Mouse (Mus musculus) mouse embryonic stem cell (cell line): ENCODE data around the gene Fbxo48.

ENCODE experiments used
- in situ Hi-C, 2 experiments: fragments of 300-500 bp; cut with MboI; formaldehyde crosslinking; loops; 1 replicate in 1 of 2; 3 replicates in 1 of 2; pipeline ENCODE4 v1.14.3; 2019 to 2020; ENCODE audit warnings: low sequenced_read_pairs in 2 of 2, low pct_unique_long_range_greater_than_20kb in 1 of 2, mixed read lengths in 1 of 2; ENCODE audit not compliant: unreplicated experiment in 1 of 2

Gene Fbxo48

GRCm38 (mm10) chr11:16957030-16957429, 5.9 kb downstream of the Fbxo48 start:
- in situ Hi-C loops, result no loop called here

DNA sequence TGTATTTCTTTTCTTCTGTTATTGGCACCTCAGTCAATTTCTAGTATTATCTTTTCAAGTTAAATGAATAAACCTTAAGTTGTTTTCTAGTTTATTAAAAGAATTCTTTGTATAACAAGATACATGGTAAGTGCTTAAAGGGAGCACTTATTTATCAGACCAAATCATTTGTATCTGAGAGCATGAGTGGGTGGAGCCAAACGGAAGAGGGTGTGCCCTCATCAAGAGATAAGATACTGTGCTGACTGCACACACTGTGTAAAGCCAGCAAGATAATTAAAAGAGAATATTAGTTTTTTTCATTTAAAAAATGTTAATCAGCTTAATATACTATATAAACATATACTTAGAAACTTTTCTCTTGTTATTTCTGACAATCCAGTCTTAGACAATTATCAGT, 7.3 kb downstream of the Fbxo48 start:
- in situ Hi-C loops, result no loop called here

- in situ Hi-C loops, result no loop called here
Observed at GRCm38 (mm10) chr11:16967806-16968205, 16.6 kb downstream of the Fbxo48 start.

DNA sequence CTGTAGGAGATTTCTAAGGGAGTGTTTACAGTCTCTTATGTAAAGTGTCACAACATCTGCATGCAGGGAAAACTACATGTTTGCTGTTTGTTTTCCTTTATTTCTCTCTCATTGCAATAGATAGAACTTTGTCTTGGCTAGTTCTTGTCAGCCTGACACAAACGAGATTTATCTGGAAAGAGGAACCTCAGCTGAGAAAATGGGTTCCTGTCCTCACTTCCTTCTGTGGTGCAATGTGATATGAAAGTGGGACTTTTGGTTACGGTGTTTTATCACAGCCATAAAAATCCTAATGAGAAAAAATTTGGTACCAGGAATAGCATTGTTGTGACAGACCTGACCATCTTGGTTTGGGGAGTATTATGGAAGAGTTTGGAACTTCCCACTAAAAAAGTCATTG, 18.5 kb downstream of the Fbxo48 start:
- in situ Hi-C loops, result no loop called here

DNA sequence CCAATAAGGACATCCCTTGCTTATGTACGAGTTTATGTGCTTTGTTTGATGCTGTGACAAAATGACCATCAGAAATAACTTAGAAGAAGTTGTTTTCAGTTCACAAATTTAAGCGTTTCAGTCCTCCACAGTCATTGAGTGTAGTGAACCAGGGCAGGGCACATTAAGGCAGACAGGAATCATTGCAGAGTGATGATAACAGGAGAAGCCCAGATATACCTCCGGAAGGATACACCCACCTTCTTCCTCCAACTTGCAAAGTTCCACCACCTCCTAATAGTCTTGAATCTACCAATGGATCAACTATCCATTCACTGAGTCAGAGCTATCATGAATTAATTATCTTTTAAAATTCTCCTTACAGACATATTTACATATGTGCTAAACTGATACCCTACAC, 20.9 kb downstream of the Fbxo48 start:
- in situ Hi-C loops, result no loop called here

- in situ Hi-C loops, result no loop called here
Observed at GRCm38 (mm10) chr11:16973086-16973485, 21.9 kb downstream of the Fbxo48 start.

DNA sequence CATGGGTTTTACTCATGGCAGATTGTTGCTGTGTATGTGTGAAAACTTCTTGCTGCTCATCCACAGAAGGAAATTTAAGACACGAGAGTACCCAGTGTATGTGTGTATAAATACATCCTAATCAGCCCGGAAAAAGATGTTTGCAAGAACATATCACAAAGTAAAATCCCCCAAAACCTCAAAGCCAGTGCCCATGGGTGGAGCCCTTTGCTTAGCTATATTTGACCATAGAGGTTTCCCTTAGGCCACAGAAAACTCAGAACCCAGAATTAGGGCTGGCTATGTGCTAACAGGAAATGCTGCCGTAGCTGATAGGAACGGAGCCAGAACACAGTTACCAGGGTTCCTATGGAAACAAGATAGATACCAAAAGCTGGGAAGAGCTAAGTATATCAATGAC, 25.8 kb downstream of the Fbxo48 start:
- in situ Hi-C loops, result no loop called here

GRCm38 (mm10) chr11:16977611-16978010, 26.4 kb downstream of the Fbxo48 start:
- in situ Hi-C loops, result no loop called here

DNA sequence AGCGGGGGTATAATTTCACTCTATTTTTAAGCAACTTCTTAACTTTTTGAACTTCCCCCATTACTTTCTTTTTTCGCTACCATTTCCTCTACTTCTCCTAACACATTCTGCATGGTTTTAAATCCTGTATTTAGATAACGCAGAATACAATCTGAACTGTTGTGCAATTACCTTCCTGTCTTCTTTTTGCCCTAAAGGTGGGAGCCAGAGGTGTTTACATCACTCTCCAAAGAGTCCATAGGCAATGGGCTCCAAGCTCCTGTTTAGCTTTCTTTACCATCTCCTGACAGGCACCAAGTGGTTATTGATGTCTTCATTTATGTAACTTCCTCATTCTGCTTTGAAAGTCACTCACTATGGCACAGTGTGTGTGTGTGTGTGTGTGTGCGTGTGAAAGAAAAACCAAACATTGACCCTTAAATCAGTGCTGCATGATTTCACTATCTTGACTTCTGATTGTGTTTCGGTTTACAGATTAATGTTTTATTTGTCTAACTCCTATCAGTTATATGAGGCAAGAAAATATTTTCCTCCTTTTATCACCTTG, 27.1 kb downstream of the Fbxo48 start:
- in situ Hi-C loops, result no loop called here

GRCm38 (mm10) chr11:16986550-16987187, 35.5 kb downstream of the Fbxo48 start:
- in situ Hi-C loops, result no loop called here

- in situ Hi-C loops, result no loop called here
Observed at GRCm38 (mm10) chr11:16987745-16988328, 36.7 kb downstream of the Fbxo48 start.

DNA sequence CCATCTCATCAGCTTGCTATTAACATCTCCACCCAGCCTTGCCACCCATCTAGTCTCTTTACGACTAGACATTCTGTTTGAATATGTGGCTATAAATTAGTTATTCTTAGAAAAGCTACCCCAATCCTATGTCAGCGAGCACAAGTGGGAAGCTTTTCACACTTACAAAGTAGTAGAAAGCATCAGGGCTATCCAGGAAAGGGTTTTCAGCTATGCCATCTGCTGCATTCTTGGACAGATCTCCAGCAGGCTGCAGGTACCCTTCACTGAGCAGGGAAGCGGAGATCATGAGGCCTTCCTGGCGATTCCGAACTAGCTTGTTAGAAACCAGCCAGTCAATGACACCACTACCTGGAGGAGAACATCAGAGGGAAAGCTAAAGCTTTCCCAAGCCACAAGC, 38.7 kb downstream of the Fbxo48 start:
- in situ Hi-C loops, result no loop called here

- in situ Hi-C loops, result no loop called here
Observed at GRCm38 (mm10) chr11:16992880-16993279, 41.7 kb downstream of the Fbxo48 start.

- in situ Hi-C loops, result no loop called here
Observed at GRCm38 (mm10) chr11:16996818-16997217, 45.6 kb downstream of the Fbxo48 start.

DNA sequence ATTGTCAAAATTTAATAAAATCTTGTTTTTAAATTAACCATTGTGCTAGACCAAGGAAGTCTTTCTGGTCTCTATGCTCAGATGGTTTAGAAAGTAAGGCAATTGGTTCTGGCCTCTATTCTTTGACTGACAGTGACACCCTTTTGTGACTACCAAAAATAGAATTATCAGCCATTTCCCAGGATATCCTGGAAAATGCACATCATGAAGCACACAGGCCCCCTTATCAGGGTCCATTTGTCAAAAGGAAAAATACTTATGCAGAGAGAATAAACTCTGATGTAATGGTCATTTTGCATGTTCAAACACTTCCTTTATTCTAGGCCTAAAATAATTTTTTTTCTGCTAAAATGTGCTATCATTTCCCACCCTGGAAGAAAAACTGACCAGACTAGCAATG, 46.3 kb downstream of the Fbxo48 start:
- in situ Hi-C loops, result no loop called here

DNA sequence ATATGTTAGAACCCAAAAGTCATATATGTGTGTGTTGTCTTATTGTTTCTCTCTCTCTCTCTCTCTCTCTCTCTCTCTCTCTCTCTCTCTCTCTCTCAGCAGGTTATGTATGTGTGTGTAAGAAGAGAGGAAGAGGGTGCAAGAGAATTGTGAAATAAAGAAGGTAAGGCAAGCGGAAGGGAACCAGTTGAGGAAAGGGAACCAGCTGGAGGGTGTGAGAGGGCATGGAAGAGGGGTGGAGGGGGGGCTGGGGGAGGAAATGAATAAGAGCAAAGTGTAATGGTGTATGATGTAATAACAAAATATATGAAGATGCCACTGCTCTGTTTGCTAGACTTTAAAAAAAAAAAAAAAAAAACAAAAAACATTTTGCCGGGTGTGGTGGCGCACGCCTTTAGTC, 48.2 kb downstream of the Fbxo48 start:
- in situ Hi-C loops, result no loop called here

- in situ Hi-C loops, result no loop called here
Observed at GRCm38 (mm10) chr11:16999933-17000332, 48.8 kb downstream of the Fbxo48 start.

GRCm38 (mm10) chr11:17000353-17001334, 49.5 kb downstream of the Fbxo48 start:
- in situ Hi-C loops, result no loop called here

DNA sequence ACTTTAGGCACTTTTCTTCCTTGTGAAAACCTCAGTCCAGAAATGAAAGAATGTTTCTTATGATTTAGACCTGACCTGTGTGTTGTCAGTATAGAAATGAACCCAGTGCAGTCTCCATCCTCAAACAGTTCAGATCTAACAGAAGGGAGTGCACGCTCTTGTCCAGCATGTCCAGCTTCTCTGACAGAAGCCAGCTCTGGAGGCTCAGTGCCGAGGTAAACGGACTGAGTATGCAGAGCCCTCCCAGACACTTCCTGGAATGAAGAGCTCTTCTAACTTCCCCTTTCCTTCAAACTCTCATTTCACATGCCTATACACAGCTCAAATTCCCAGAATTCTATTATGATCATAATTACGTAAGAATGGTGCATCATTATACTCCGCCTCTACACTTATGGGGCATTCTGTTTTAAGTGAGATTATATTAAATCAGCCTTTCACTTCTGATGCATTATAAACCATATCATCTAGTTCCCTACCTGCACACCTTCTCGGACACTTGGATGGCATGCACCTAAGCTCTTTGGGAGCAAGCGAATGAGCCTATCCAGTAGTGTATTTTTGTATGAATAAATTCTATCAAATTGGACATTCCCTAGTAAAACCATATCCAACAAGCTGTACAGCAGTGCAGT, 51.7 kb downstream of the Fbxo48 start:
- in situ Hi-C loops, result no loop called here
